Mouse (Mus musculus) CH12.LX (cell line): ENCODE measurements around the gene Abhd4. TPM values are rescaled to one million over a fixed set of nuclear protein-coding genes. Genes with fewer than 3 reads are reported as not detected.

Experiments
- DNase-seq: peaks from one replicate; pipeline ENCODE4 v3.0.0-alpha.2; 2013; ENCODE audit errors: extremely low read depth
- H3K27ac ChIP-seq: 2 replicates; pipeline ENCODE4 v1.5.1; 2012; ENCODE audit warnings: low read depth, mild to moderate bottlenecking, control low read depth, moderate library complexity; ENCODE audit not compliant: insufficient read depth
- H3K27me3 ChIP-seq: replicated peaks from 2 replicates; pipeline ENCODE3; 2012; ENCODE audit warnings: inconsistent platforms
- H3K36me3 ChIP-seq, 2 experiments: replicated peaks in 1 of 2; 2 replicates each; pipeline versions ENCODE3 to v1.6.1; 2012; ENCODE audit warnings: inconsistent platforms in 1 of 2, low read length in 1 of 2, mild to moderate bottlenecking in 1 of 2, mixed read lengths in 1 of 2, moderate library complexity in 1 of 2; ENCODE audit not compliant: control insufficient read depth in 1 of 2, insufficient read depth in 1 of 2
- H3K4me1 ChIP-seq, 2 experiments: 2 replicates each; pipeline ENCODE4 v1.6.1; 2012; ENCODE audit warnings: inconsistent platforms in 1 of 2, moderate library complexity in 1 of 2; ENCODE audit not compliant: insufficient read depth in 2 of 2, control insufficient read depth in 1 of 2
- H3K4me2 ChIP-seq: 2 replicates; pipeline ENCODE4 v1.6.1; 2012; ENCODE audit warnings: low read depth, mild to moderate bottlenecking, control low read depth; ENCODE audit not compliant: poor library complexity, insufficient read depth, severe bottlenecking
- H3K4me3 ChIP-seq, 3 experiments: fragments of 150-350 bp in 1 of 3; sonication (generic) in 1 of 3; replicated peaks in 1 of 3; 2 replicates each; pipeline versions ENCODE3 to v1.5.1; 2011 to 2012; ENCODE audit warnings: low read depth in 2 of 3, low read length in 2 of 3, mild to moderate bottlenecking in 2 of 3, moderate library complexity in 2 of 3, control low read depth in 1 of 3, improper control_type of control experiment in 1 of 3, inconsistent platforms in 1 of 3, mixed read lengths in 1 of 3; ENCODE audit not compliant: poor library complexity in 1 of 3
- H3K79me2 ChIP-seq: replicated peaks from 2 replicates; pipeline ENCODE4 v1.6.1; 2012; ENCODE audit warnings: mild to moderate bottlenecking, moderate library complexity; ENCODE audit not compliant: control insufficient read depth, poor library complexity, insufficient read depth, severe bottlenecking; ENCODE audit errors: extremely low read depth
- H3K9ac ChIP-seq: 2 replicates; pipeline ENCODE4 v1.6.1; 2012; ENCODE audit warnings: low read depth, mild to moderate bottlenecking, control low read depth, moderate library complexity; ENCODE audit not compliant: insufficient read depth
- H3K9me3 ChIP-seq: replicated peaks from 2 replicates; pipeline ENCODE3; 2012; ENCODE audit warnings: low read length, inconsistent platforms, mixed read lengths
- BHLHE40 ChIP-seq: IDR thresholded peaks from 2 replicates; pipeline ENCODE4 v1.6.1; 2011; ENCODE audit warnings: mild to moderate bottlenecking, low read depth, low read length, improper control_type of control experiment
- CTCF ChIP-seq, 2 experiments: IDR thresholded peaks in 1 of 2; conservative IDR thresholded peaks in 1 of 2; 2 replicates each; pipeline ENCODE4 v1.5.1; 2011 to 2012; ENCODE audit warnings: low read depth in 2 of 2, low read length in 2 of 2, improper control_type of control experiment in 1 of 2, inconsistent platforms in 1 of 2, mild to moderate bottlenecking in 1 of 2, moderate library complexity in 1 of 2
- E2F4 ChIP-seq: IDR thresholded peaks from 2 replicates; pipeline ENCODE4 v1.6.1; 2011; ENCODE audit warnings: low read depth, low read length, improper control_type of control experiment; ENCODE audit not compliant: insufficient replicate concordance
- ELF1 ChIP-seq: IDR thresholded peaks from 2 replicates; pipeline ENCODE4 v1.6.1; 2014; ENCODE audit warnings: low read depth, mild to moderate bottlenecking, inconsistent platforms, low read length, improper control_type of control experiment
- EP300 ChIP-seq: IDR thresholded peaks from 2 replicates; pipeline ENCODE4 v1.6.1; 2011; ENCODE audit warnings: low read length, improper control_type of control experiment
- ETS1 ChIP-seq: conservative IDR thresholded peaks from 2 replicates; pipeline ENCODE4 v1.6.1; 2012; ENCODE audit warnings: low read depth, mild to moderate bottlenecking, inconsistent platforms, low read length, improper control_type of control experiment, moderate library complexity
- GABPA ChIP-seq: IDR thresholded peaks from 2 replicates; pipeline ENCODE4 v1.6.1; 2012; ENCODE audit warnings: low read depth, low read length, improper control_type of control experiment, inconsistent platforms; ENCODE audit not compliant: insufficient replicate concordance
- HCFC1 ChIP-seq: IDR thresholded peaks from 2 replicates; pipeline ENCODE4 v1.6.1; 2012; ENCODE audit warnings: low read depth, mild to moderate bottlenecking, inconsistent platforms, low read length, improper control_type of control experiment
- KAT2A ChIP-seq: IDR thresholded peaks from 2 replicates; pipeline ENCODE4 v1.6.1; 2012; ENCODE audit warnings: low read length, improper control_type of control experiment, inconsistent platforms; ENCODE audit not compliant: insufficient replicate concordance
- MAX ChIP-seq: IDR thresholded peaks from 2 replicates; pipeline ENCODE4 v1.6.1; 2011; ENCODE audit warnings: low read length, improper control_type of control experiment
- MAZ ChIP-seq: IDR thresholded peaks from 2 replicates; pipeline ENCODE4 v1.6.1; 2012; ENCODE audit warnings: low read depth, mild to moderate bottlenecking, inconsistent platforms, low read length, improper control_type of control experiment, moderate library complexity
- MXI1 ChIP-seq: IDR thresholded peaks from 2 replicates; pipeline ENCODE4 v1.6.1; 2011; ENCODE audit warnings: mild to moderate bottlenecking, low read depth, low read length, improper control_type of control experiment
- NELFE ChIP-seq: IDR thresholded peaks from 2 replicates; pipeline ENCODE4 v1.6.1; 2011; ENCODE audit warnings: low read depth, low read length, improper control_type of control experiment
- PAX5 ChIP-seq: IDR thresholded peaks from 2 replicates; pipeline ENCODE4 v1.6.1; 2012; ENCODE audit warnings: low read length, inconsistent platforms, mixed read lengths
- POLR2AphosphoS2 ChIP-seq: IDR thresholded peaks from 2 replicates; pipeline ENCODE4 v1.6.1; 2011; ENCODE audit warnings: low read depth, low read length, improper control_type of control experiment
- RAD21 ChIP-seq: IDR thresholded peaks from 2 replicates; pipeline ENCODE4 v1.6.1; 2011; ENCODE audit warnings: low read depth, mild to moderate bottlenecking, low read length, improper control_type of control experiment, moderate library complexity
- SMC3 ChIP-seq: IDR thresholded peaks from 2 replicates; pipeline ENCODE4 v1.6.1; 2011; ENCODE audit warnings: low read depth, low read length, improper control_type of control experiment
- TBP ChIP-seq: conservative IDR thresholded peaks from 2 replicates; pipeline ENCODE4 v1.6.1; 2011; ENCODE audit warnings: low read depth, low read length, improper control_type of control experiment
- TCF12 ChIP-seq: IDR thresholded peaks from 2 replicates; pipeline ENCODE4 v1.6.1; 2014; ENCODE audit warnings: low read depth, mild to moderate bottlenecking, inconsistent platforms, low read length, improper control_type of control experiment
- USF1 ChIP-seq: IDR thresholded peaks from 2 replicates; pipeline ENCODE4 v1.6.1; 2014; ENCODE audit warnings: low read depth, mild to moderate bottlenecking, inconsistent platforms, low read length, improper control_type of control experiment
- USF2 ChIP-seq: conservative IDR thresholded peaks from 2 replicates; pipeline ENCODE4 v1.6.1; 2011; ENCODE audit warnings: low read depth, low read length, improper control_type of control experiment
- ZC3H11A ChIP-seq: IDR thresholded peaks from 2 replicates; pipeline ENCODE4 v1.6.1; 2012; ENCODE audit warnings: low read depth, mild to moderate bottlenecking, inconsistent platforms, low read length, improper control_type of control experiment
- ZKSCAN1 ChIP-seq: IDR thresholded peaks from 2 replicates; pipeline ENCODE4 v1.6.1; 2012; ENCODE audit warnings: low read depth, inconsistent platforms, low read length, improper control_type of control experiment, borderline replicate concordance
- ZNF384 ChIP-seq: IDR thresholded peaks from 2 replicates; pipeline ENCODE4 v1.6.1; 2012; ENCODE audit warnings: low read depth, low read length, improper control_type of control experiment, inconsistent platforms
- dilution Hi-C: fragments of 300-500 bp; cut with MboI; formaldehyde crosslinking; loops from 2 replicates; pipeline ENCODE4 v1.14.3; 2020; ENCODE audit warnings: low sequenced_read_pairs; ENCODE audit not compliant: extremely low pct_unique_long_range_greater_than_20kb, extremely low pct_ligation_motif_present
- in situ Hi-C: fragments of 300-500 bp; cut with MboI; formaldehyde crosslinking; loops from 3 replicates; pipeline ENCODE4 v1.14.3; 2019; ENCODE audit warnings: low sequenced_read_pairs, low pct_ligation_motif_present, low pct_unique_long_range_greater_than_20kb, mixed read lengths
- polyA plus RNA-seq: library from polyadenylated mRNA; unstranded; fragments of >175 nt; gene quantifications from 2 replicates; pipeline ENCODE4 v1.2.1, GENCODE M21; 2012; ENCODE audit warnings: low read depth; ENCODE audit not compliant: insufficient read length
- total RNA-seq, 2 experiments: library from RNA; depleted of rRNA; stranded (reverse); fragments of 300-350 nt in 1 of 2; fragments of >200 nt in 1 of 2; gene quantifications; 2 replicates each; pipeline ENCODE4 v1.2.3; 2012 to 2014

Gene Abhd4
- total and polyA plus RNA-seq, 3 experiments = 15.9 to 23.0 (median 19.8) TPM

GRCm38 (mm10) chr14:54211199-54211598 lies 42.8 kb upstream of the Abhd4 start:
- no peaks in the 10 kb centered on the region for H3K4me1 ChIP-seq
- no peak overlapping the region for H3K27ac ChIP-seq

DNA sequence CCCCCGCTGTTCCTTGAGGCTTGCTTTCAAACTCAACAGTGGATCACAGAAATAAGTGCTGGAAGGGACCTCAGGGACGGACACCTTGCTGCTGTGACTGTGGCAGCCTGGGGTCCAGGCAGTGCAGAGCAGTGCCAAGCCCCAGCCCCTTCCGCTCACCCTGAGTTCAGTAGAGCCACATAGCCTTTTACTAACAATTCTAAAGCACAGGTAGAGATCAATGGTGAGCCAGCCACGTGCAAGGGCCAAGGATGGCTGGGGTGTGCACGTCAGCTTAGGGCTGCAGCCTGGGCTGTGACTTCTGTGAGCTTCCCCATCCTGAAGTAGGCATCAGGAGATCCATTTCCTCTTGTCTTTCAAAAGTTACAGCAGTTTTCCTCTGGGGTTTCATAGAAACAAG lies 42.2 kb upstream of the Abhd4 start:
- no peak overlapping the region for H3K27ac ChIP-seq

More at GRCm38 (mm10) chr14:54211199-54211598, 42.8 kb upstream of the Abhd4 start:
- no peak for TF ChIP-seq TCF12
- no peak for TF ChIP-seq KAT2A
- TF ChIP-seq EP300 = no peak
- TF ChIP-seq CTCF (conservative IDR thresholded peaks at IDR 0.05 in 1 of 2, IDR thresholded peaks at IDR 0.05 in 1 of 2; ENCODE audit: low read depth in 2 of 2, low read length in 2 of 2) = no peak
- TF ChIP-seq ETS1 = no peak
- no peak for TF ChIP-seq ELF1
- no peak for DNase-seq
- in situ Hi-C loops (loop anchor here (5.0 kb wide), 1 partner anchor 34 kb away; no protein-coding TSS in a partner anchor), dilution Hi-C loops (no loop called here)
- Histone ChIP-seq H3K27me3 (no peaks in the 10 kb centered on the region), H3K9ac (no peak overlapping the region), H3K79me2 (no peaks in the 10 kb centered on the region), H3K4me2 (no peak overlapping the region), H3K36me3 (no peaks in the 10 kb centered on the region), H3K9me3 (no peaks in the 10 kb centered on the region), H3K4me3 (no peak overlapping the region)

DNA sequence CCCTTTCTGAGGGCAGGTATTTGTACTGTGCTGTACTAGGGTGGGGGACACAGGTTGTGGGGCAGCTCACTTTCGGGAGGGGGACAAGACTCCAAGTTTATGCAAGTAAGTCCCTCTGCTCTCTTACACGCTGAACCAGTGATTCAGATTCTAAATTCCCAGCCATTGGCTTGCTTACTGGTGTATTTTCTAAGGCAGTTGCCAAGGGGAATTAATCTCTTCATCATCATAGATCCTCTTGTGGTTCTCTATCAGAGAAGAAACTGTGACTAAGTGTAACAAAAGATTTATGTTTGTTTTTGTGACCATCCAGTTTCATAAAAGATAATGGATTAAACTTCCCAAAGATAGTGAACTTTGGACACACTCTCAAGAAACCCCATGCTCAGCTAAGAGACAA lies 40.3 kb upstream of the Abhd4 start:
- dilution Hi-C loops (no loop called here), in situ Hi-C loops (loop anchor here (5.0 kb wide), 1 partner anchor 36 kb away; no protein-coding TSS in a partner anchor)
- H3K4me1 ChIP-seq = 0 out of 4 replicates have a peak, but pooled peaks cover 0 to 2% of the 10 kb centered on the region in 2 experiments
- H3K79me2 ChIP-seq = no peaks in the 10 kb centered on the region
- DNase-seq = no peak
- no peaks in the 10 kb centered on the region for H3K9me3 ChIP-seq
- H3K4me3 ChIP-seq = no peak overlapping the region
- H3K27me3 ChIP-seq = no peaks in the 10 kb centered on the region
- no peak overlapping the region for H3K9ac ChIP-seq
- H3K27ac ChIP-seq = no peak overlapping the region
- H3K4me2 ChIP-seq = no peak overlapping the region
- no peaks in the 10 kb centered on the region for H3K36me3 ChIP-seq
- TF ChIP-seq USF2 (no peak), PAX5 (no peak), MXI1 (no peak), MAZ (no peak), MAX (no peak), RAD21 (no peak), BHLHE40 (no peak), SMC3 (no peak)

More for the DNA sequence above, 42.2 kb upstream of the Abhd4 start:
- in situ Hi-C loops = loop anchor here (5.0 kb wide), 1 partner anchor 34 kb away; no protein-coding TSS in a partner anchor
- dilution Hi-C loops = no loop called here
- Histone ChIP-seq H3K36me3 (no peaks in the 10 kb centered on the region), H3K9me3 (no peaks in the 10 kb centered on the region), H3K4me3 (no peak overlapping the region), H3K79me2 (no peaks in the 10 kb centered on the region)
- TF ChIP-seq CTCF (conservative IDR thresholded peaks at IDR 0.05 in 1 of 2, IDR thresholded peaks at IDR 0.05 in 1 of 2; ENCODE audit: low read depth in 2 of 2, low read length in 2 of 2) = no peak
- TF ChIP-seq USF1 = no peak
- no peak for TF ChIP-seq TBP
- TF ChIP-seq GABPA = no peak
- TF ChIP-seq MAX = no peak
- TF ChIP-seq BHLHE40 = no peak
- no peak for TF ChIP-seq PAX5
- no peak for TF ChIP-seq MAZ
- no peak for TF ChIP-seq E2F4
- TF ChIP-seq ZKSCAN1 = no peak
- TF ChIP-seq ZNF384 = no peak
- TF ChIP-seq ZC3H11A = no peak
- TF ChIP-seq ETS1 = no peak
- TF ChIP-seq NELFE = no peak
- no peak for TF ChIP-seq POLR2AphosphoS2
- TF ChIP-seq SMC3 = no peak
- TF ChIP-seq HCFC1 = no peak
- TF ChIP-seq, all 38 proteins: peak for 0
- Histone ChIP-seq H3K27me3 (no peaks in the 10 kb centered on the region), H3K9ac (no peak overlapping the region), H3K4me1 (no peaks in the 10 kb centered on the region), H3K4me2 (no peak overlapping the region)
- DNase-seq = no peak
